Mouse (Mus musculus) lung, postnatal 25 days (tissue): ENCODE data around the gene Cd3e.

Experiments used
- DNase-seq: peaks from one replicate; pipeline ENCODE4 v3.0.0; 2022; ENCODE audit warnings: low spot score

Cd3e gene

DNA sequence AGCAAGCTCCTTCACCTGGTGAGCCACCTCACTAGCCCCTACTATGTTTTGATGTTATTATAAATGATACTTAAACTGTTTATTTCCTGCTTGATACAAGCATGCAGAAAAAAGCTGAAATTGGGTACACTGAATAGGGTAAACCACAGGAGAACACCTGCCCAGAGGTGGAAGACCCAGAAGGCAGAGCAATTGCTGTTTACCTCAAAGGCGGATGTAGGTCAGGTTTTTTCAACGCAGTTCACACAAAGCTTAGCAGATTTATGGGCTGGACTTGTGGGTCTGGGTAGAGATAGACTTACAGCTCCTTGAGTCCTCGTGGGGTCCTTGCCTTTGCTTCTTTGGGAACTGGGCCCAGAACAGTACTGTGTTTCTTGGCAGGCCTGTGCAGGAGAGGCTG, 6.4 kb upstream of the Cd3e start:
- no peak for DNase-seq

DNA sequence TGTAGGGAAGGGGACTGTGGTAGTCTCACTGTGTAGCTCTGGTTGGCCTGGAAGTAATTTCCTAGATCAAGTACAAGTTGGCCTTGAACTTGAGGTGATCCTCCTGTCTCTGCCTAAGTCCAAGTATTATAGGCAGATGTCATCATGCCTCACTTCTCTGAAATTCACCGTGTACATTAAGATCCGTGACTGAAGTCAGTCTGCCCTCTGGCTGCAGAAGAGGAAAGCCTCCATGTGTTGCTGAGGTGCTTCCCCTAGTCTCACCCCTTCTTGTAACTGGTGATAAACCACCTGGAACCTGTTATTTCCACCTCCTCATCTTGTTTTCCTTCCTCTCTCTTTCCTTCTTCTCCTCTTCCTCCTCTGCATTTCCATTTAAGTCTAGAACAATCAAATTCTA, 5.5 kb upstream of the Cd3e start:
- no peak for DNase-seq

DNA sequence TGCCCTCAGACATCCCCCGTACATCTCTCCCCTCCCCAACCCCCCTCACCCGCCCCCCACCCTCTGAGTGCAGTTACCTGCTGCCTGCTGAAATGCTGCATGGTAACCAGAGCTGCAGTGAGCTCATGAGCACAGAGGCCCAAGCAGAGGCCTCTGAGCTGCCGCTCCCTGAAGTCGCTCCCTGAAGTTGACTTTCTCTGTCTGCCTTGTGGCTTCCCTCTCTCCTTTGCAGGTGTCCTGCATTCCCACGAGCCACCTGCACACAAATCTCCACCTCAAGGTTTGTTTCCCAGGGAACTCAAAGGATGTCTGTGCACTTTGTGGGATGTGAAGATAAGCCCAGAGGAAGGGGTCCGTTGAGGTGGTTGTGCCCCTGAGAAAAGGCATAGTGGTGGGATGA, 1.9 kb upstream of the Cd3e start:
- no peak for DNase-seq

DNA sequence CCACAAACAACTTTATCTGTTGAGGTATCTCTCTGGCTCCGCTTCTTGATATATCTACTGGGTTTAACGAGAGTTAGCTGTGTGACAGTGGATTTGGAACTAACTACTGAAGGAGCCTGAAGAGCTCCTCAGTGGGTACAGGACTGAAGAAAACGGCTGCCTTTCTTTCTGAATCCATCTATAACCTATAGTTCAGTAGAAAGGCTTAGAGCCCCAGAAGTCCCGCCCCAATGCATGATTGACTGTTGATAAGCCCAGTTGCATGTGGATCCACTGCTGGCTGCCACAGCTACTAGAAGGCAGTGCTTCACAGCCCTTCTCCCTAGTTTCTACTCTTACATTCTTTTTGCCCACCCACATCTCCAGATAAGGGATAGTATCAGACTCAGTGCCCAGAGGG, 1.0 kb upstream of the Cd3e start:
- DNase-seq, result no peak

DNA sequence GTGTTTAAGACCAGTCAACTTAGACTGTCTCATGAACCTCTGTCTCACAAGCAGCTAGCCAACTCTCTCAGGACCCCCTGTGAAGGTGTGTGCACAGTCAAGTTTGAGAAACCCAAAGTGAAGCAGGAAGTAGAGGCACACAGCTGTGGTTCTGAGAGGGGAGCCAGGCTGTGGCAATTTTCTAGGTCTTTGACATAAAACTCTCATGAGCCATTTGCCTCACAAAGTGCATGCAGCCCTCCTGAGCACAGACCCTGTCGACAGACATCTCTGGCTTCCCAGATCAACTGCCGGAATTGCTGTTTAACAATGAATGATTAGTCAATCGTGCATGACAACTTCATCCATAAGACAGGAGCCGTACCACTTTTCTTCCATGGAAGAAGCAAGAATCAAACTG, 1.1 kb downstream of the Cd3e start:
- DNase-seq, result no peak

DNA sequence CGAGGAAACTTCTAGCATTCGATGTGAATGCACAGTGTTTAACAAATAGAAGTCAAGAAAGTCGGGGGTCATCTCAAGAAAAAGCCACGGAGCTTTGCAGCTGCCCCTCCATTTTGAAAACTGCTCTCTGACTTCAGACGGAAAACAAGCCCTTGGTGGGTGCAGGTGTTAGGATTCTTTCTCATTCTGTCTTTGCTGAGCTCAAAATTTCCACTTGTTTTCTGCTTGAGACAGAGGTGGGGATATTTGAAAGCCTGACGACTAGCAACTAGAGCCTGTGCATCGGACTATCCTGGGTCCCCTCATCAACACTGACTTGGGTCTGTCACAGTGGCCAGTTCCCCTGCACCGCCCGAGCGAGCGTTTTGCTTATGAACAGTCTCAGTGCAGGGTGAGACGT, 2.0 kb downstream of the Cd3e start:
- no peak for DNase-seq

DNA sequence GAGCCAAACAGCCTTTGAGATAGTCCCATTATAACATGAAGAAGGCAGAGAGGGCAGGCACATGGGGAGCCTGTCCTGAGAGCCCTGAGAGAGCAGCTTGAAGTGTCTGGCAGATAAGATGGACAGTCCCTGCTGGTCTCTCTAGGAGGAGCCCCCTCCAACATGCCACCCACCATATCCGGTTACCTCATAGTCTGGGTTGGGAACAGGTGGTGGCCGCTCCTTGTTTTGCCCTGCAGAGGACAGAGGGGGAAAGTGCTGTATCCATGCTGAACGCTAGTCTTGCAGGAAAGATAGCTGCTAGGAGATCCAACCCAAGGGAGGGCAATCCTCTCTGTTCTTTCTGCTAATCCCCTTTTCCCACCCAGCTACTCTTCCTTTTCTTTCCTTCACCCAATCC, 9.2 kb downstream of the Cd3e start:
- DNase-seq, result no peak

DNA sequence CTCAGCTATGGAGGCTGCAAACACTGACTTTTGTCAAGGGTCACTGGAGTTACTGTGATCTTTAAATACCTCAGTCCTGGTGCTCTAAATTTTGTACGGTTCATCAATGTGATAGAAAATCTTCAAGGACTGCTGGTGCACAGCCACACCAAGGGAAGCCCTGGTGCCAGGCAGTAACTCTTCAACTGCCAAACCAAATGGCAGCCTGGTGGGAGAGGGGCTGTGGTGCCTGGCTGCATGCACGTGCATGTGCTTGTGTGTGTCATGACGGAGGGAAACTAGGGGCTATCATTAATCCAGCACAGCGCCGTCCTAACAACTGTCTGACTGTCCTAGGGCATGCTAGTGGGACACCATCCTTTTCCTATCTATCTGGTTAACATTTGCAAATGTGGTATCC, 9.7 kb downstream of the Cd3e start:
- DNase-seq, result no peak

DNA sequence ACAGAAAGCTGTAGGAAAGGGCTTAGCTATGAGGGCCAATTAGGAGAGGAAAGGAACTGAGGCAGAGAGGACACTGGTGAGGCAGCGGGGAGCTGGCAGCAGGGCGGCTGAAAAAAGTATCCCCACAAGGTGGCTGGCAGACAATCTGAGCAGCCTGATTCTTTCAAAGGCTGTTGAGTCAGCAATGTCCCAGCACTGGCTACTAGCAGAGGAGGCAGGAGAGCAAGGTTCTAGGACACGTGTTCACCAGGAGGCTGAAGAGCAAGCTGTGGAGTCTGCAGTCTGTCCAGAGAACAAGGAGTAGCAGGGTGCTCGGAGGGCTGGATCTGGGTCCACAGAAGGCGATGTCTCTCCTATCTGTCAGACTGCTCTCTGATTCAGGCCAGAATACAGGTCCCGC, 10.3 kb downstream of the Cd3e start:
- DNase-seq, result no peak

DNA sequence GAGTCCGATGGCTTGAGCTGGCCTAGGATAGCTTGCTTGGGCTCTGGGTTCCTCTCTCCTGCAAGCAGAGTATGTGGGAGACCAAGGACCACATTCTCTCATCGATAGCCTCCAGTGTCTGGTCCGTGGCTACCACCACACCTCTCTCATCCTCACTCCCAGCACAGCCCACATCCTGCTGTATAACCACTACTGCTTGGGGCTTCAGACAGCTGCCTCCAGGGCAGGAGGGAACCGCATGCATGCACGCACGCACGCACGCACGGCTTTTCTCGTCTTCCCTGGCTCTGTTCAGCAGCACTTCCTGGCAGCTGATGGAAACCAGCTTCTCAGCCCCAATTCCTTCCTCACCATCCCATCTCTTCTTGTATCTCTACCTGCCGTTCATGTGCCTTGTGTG, 11.3 kb downstream of the Cd3e start:
- no peak for DNase-seq

DNA sequence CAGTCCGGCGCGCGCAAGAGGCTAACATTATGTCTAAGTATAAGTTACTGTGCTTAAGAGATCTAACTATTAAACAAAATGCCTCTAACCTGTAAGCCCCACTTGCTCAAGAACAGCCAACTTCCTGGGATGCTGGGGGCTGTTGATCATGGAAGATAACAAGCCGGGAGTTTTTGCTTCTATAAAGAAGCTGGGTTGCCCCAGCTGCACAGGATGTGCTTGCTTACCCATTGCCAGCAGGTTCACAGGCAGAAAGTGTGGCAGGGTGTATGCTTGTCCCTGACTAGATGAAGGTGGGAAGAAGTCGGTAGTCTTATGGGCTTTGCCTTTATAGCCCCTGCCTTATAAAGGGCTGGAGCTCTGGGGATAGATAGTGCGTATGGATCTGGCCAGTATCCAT, 12.8 kb downstream of the Cd3e start:
- no peak for DNase-seq

DNA sequence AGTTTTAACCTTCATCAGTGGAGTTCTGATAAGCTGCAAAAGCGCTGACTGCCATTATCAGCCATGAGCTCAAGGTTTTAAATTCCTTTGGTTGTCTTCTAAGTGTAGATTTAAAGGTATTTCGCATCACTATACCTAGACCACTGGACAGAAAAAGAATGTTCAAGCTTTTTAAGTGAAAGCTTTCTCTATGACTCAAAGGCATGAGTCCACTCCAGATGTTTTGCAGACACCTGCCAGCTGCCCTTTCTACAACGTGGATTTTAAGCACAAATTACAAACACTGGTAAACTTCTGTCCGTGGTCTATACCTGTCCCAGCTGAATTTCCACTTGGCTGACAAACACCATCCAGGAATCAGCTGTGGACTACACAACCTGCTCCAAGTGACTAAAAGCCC, 14.5 kb downstream of the Cd3e start:
- DNase-seq, result no peak

DNA sequence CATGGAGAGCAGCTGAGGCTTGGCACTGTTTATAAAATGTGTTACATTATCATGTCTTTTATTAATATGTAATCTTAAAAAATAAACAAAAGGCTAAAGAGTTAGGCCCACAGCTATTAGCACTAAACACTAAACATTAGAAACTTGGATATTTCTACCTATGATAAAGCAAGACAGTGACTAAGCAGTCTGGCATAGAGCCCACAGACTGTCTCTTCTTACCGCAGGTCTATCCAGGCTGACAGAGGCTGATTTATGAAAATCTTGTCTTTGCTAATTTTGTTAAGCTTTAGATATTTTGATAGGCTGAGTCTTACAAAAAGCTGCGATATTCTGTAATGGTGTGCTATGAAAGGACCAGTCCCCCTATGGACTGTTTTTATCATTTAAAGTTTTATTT, 16.2 kb downstream of the Cd3e start:
- no peak for DNase-seq

DNA sequence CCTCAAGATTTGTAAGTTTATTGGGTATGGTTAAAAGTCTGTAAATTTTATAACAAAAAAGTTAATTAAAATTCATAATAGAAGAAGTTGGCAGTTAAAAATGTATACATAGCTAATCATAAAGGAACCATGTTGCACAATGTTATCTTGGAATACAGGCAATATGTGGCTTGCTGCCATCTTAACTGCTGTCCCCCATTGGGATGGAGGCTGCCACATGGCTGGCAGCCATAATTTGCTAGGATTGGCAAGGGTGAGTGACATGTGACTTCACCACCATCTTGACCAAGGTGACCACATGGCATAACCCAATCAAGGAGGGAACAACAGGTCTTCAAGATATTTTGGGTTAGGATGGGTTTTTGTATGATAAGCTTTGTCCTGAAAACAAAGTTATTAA, 17.2 kb downstream of the Cd3e start:
- DNase-seq, result no peak

DNA sequence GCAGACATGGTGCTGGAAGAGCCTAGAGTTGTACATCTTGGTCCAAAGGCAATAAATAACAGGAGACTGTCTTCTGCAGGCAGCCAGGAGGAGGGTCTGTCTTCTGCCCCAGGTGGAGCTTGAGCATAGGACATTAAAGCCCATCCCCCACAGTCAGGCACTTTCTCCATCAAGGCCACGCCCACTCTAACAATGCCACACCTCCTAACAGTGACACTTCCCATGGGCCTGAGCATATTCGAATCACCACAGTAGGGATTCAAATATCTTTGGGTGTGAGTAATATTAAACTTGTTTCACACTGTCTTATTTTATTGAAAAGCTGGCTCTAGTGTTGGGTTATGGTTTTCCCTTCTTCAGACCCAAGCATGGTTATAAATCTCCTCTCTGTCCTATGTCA, 17.6 kb downstream of the Cd3e start:
- DNase-seq, result no peak

DNA sequence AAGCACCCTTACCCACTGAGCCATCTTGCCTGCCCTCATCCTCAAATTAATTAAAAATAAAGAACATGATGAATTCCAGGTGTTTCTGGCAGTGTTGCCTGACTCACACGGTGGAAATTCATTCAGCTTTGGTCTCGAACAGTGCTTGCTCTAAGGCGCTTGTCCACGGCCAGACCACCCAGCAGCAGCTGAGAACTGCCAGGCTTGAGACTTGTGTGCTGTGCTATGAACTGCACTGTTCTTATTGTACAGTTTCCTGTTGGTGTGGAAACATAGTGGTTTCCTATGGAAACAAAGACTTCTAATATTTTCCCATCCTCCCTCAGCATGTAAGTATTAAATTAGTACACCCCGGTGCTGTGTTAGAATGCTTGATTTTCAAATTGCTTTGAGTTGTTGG, 22.5 kb downstream of the Cd3e start:
- no peak for DNase-seq

DNA sequence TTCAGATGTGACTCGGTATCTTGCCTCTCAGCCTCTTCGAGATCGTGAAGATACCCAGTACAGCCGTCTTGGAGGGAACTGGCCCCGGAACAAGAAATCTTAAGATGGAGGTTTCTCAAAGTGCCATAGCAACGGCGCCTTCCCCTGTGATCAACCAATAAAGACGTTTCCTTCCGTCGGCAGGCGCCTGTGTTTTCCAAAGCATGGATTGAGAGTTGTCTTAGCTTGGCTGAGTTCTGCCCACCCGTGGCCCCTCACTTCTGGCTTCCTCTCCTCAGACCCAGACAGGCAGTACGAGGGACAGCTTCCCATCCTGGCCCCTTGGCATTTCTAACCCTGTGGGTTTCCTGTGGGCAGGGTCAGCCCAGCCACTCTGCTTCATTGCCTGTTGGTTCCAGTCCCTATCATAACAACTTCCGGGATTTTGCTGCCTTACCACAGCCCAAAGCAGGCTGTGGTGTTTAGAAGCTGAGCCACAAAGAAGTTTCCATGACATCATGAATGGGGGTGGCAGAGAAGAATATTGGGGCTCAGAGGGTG, 23.1 kb downstream of the Cd3e start:
- DNase-seq, result peak; percentile 81

DNA sequence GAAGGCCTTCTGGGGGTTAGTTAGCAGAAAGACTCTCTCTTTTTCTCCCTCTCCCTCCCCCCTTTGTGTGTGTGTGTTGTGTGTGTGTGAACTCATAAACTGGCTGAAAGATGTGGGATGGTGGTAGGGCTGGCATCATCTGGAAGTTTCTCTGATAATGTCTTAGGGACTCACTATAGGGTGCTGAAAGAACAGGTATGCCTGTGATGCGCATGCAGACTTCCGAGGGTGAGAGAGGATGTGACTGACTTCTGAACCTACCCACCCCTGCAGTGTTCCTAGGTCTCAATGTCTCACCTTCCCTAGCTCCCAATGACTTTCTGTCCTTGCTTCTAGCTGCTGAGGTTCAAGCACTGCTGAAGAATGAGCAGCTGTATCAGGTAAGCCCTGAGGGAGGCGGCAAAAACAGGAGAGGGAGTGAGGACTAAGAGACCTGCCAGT, 23.7 kb downstream of the Cd3e start:
- no peak for DNase-seq

DNA sequence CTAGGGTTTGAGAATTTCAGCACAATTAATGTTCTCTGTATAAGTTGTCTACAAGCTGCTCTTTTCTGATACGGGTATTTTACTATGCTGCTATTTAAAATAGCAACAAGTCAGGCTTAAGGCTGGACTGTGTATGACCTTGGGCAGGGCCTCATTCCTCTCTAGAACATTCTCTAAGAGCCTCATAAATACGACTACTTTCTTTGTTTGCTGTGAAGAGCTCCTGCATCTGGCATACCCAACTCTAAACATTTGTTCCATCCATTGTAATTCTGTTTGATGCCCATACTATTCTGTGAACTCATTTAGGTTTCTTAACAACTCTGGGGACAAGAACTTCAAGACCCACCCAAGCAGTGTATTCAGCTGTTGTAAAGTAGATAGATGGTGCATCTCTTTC, 26.4 kb downstream of the Cd3e start:
- DNase-seq, result no peak

DNA sequence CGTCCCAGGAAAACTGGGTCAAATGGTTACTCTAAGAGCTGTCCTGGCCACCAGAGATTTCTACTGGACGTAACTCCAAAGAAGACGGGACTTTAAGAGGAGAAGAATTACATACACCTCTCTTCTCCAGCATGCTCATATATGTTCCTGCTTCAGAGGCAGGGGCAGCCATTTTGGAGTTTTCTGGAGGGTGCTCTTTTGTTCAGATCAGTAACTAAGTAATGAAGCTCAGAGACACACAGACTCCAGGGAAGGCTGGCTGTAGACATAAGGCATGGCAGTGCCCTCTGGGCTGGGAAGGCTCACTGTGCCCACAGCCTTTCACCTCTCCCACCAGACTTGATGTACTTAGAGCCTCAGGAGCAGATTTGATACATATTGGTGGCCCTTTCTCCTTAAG, 26.9 kb downstream of the Cd3e start:
- no peak for DNase-seq

DNA sequence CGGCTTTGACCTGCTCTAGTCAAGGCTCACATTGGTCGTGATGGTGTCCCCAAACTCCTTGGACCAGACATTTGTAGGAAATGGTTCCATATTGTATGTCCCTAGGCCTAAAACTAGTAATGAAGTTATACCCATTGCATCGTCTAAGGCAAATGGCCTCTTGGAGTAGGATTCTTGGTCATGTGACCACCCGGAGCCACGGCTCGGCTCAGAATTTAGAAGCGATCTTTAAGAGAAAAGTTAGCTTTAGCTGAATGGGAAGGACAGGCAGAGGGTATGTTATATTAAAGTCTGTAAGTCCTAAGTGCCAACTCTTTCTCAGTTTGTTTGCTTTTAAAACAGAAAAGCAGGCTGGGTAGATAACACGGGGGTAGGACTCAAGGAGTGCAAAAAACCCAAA, 27.3 kb downstream of the Cd3e start:
- DNase-seq, result no peak

DNA sequence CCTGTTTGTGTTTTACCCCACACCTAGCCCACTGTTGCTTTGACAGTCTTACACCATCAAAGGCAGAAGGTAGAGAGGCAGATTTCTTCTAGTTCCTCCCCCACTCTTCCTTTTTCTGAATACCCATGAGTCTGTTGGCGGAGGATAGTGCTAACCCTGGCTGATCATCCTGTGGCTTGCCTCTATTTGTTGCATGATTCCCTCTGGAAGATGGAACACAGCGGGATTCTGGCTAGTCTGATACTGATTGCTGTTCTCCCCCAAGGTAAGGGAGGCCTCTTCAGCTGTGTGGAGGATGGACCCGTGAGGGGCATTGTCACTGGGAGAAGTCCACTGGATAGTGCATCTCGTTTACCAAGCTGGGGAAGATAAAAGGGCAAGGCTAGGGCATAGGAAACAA, 27.8 kb downstream of the Cd3e start, which contains the start of gene Cd3d:
Cd3d (plus strand) TSS at position 111 of the 400 bp plus-strand sequence.
- peak; percentile 8 for DNase-seq

DNA sequence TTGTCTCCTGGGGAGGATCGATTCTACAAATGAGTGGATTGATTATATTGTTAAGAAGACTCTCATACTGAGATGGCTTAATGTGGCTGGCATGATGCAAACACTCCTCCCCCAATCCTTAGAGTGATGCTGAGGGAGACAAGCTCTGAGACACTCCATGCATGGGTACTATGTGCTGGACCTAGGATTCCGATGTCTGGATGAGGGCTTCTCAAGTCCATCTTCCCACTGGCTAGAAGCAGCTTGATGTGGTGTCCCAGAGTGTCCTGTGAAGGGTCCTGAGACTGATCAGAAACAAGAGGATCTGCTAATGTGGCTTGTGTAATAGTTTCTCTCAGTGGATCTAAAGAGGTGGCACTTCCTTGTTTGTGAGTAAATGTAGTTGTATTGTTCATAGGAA, 28.3 kb downstream of the Cd3e start:
- DNase-seq, result no peak

DNA sequence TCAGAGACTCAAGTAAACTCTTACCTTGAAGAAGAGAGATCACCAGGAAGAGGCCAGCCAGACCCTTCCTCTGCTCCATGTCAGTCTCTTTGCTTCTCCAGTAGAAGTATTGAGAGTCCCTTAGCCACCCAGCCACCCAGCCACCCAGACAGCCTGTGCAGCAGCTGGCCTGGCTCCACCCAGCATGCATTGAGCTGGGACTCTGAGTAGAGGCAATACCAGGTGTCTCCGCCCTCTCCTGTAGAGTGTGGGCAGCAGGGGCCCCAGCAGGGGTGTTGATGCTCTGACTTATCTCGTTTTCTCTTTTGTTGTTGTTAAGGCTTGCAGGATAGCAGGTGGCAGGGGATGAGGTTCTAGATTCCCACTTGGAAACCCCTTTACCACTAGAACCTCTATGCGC, 29.2 kb downstream of the Cd3e start, which contains the start of gene Cd3g:
Cd3g (minus strand) TSS at position 190 of the 400 bp plus-strand sequence.
- peak; percentile 30 for DNase-seq

DNA sequence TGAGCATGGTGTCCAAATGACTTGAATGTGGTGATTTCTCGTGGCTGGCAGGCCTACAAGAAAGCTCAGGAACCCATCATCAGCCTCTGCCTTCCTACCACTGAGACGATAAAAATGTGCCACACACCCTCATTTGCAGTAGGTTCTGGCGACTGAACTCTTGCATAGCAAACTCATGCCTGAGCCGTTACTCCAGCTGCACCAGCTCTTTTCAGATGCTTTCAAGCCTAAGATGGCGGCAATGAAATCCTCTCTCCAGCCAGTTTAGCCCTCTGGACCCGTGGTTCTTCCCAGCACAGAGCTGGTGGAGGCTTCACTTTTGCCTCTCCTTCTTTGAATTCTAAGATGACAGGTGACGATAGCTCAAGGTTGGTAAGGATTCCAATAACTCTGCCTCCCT, 29.6 kb downstream of the Cd3e start:
- DNase-seq, result no peak
